Mouse (Mus musculus) liver, embryonic 14.5 days (tissue): ENCODE measurements around the gene Zfp865.

Source experiments
- CTCF ChIP-seq: IDR thresholded peaks from 2 replicates; pipeline ENCODE4 v1.5.1; 2016; ENCODE audit warnings: antibody characterized with exemption, low read depth, control low read depth
- EP300 ChIP-seq: IDR thresholded peaks from 2 replicates; pipeline ENCODE4 v1.6.1; 2016; ENCODE audit warnings: antibody characterized with exemption, low read depth

GRCm38 (mm10) chr7:4995268-4996002, 24.7 kb upstream of the Zfp865 start:
- TF ChIP-seq CTCF: no peak
- TF ChIP-seq EP300: no peak
